Mouse (Mus musculus): ENCODE data around the gene Pum1. TPM values are rescaled to one million over a fixed set of nuclear protein-coding genes. Genes with fewer than 3 reads are reported as not detected.

Gene Pum1
- polyA plus RNA-seq, 1 experiment = 28.2 TPM

DNA sequence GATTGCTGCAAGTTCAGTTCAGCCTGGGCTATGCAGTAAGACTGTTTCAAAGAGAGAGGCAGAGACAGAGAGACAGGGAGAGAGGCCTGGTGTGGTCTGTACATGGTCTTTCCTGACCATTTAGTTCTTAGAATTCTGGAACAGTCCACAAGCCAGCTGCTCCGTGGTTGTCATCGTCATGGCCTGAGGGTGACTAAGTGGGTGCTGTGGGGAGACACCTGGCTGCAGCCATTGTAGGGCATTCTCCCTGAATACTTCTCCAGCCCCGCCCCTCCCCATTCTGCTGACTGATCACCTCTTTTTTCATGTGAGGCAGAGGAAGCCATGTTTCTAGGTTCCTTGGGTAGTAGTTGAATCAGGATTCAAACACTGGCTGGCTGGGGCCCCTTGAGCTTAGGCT, 156.7 kb downstream of the Pum1 start:
- TF ChIP-seq POLR2A (IDR thresholded peaks at IDR 0.05; ENCODE audit: insufficient read length, low read depth) = no peak
- peak; percentile 24 for TF ChIP-seq TCF3 (IDR thresholded peaks at IDR 0.05; ENCODE audit: insufficient read length, low read depth)
- TF ChIP-seq MAX (IDR thresholded peaks at IDR 0.05; ENCODE audit: low read depth) = no peak
- TF ChIP-seq SRF (IDR thresholded peaks at IDR 0.05; ENCODE audit: control insufficient read depth, insufficient read length, low read depth) = no peak
- TF ChIP-seq MYOD1 (IDR thresholded peaks at IDR 0.05; ENCODE audit: control insufficient read depth in 1 of 3, insufficient read length in 2 of 3, low read depth in 2 of 3) = peak in 2 of 3 experiments; percentile 50 to 85
- peak in 2 of 3 experiments; percentile 26 to 84 for TF ChIP-seq MYOG (IDR thresholded peaks at IDR 0.05; ENCODE audit: control insufficient read depth in 1 of 3, insufficient read depth in 1 of 3, insufficient read length in 2 of 3, low read depth in 2 of 3)
- no peak overlapping the region for H3K4me3 ChIP-seq
- H3K4me2 ChIP-seq (ENCODE audit: low read depth) = no peak overlapping the region
- H3K27me3 ChIP-seq (ENCODE audit: control insufficient read depth, insufficient read depth, insufficient read length) = no peaks in the 10 kb centered on the region
- no peaks in the 10 kb centered on the region for H3K36me3 ChIP-seq (ENCODE audit: control insufficient read depth, insufficient read depth)
- H3K79me2 ChIP-seq (ENCODE audit: control insufficient read depth, insufficient read depth) = no peaks in the 10 kb centered on the region
- H3ac ChIP-seq (ENCODE audit: control insufficient read depth, insufficient read length) = no peak overlapping the region

DNA sequence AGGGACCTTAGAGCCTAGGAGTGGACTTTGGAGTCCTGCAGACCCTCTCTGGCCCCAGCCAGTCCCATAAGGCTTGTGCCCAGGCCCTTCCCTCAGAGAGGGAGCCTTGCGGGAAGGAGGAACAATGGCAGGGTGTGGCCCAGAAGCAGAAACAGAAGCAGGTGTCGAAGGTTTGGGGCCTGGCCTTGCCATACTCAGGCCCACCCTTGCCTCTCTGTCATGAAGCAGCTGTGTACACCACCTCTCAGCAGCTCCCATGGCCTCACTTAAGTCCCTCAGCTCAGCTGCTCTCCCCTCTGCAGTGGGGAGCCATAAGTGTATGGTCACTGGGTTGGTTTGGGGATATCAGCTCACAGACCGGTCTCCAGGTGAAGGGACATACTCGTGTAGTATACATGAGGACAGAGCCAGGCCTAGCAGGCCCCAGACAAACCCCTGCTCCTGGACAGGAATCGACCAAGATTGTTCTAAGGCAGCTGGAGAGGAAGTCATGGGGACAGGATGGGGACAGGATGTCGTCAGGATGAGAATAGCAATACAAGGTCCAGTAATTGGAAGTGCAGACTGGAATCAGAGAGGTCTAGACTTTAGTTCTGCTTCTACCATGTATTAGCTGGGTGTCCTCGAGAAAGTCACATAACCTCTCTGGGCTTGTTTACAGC, 157.6 kb downstream of the Pum1 start:
- Histone ChIP-seq H3ac (ENCODE audit: control insufficient read depth, insufficient read length) (no peak overlapping the region), H3K27me3 (ENCODE audit: control insufficient read depth, insufficient read depth, insufficient read length) (no peaks in the 10 kb centered on the region), H3K79me2 (ENCODE audit: control insufficient read depth, insufficient read depth) (no peaks in the 10 kb centered on the region), H3K36me3 (ENCODE audit: control insufficient read depth, insufficient read depth) (no peaks in the 10 kb centered on the region), H3K4me2 (ENCODE audit: low read depth) (no peak overlapping the region), H3K4me3 (no peak overlapping the region)
- TF ChIP-seq CEBPB (IDR thresholded peaks at IDR 0.05; ENCODE audit: insufficient read depth, poor library complexity, severe bottlenecking) = no peak
- no peak for TF ChIP-seq TCF12 (IDR thresholded peaks at IDR 0.05; ENCODE audit: insufficient read depth, poor library complexity, severe bottlenecking)
- TF ChIP-seq MYOD1 (IDR thresholded peaks at IDR 0.05; ENCODE audit: control insufficient read depth in 1 of 3, insufficient read length in 2 of 3, low read depth in 2 of 3) = peak in 1 of 3 experiments; percentile 74
- TF ChIP-seq POLR2AphosphoS2 (IDR thresholded peaks at IDR 0.05; ENCODE audit: insufficient read length, low read depth) = no peak
- no peak for TF ChIP-seq POLR2A (IDR thresholded peaks at IDR 0.05; ENCODE audit: insufficient read length, low read depth)
- peak in 2 of 3 experiments; percentile 1 to 83 for TF ChIP-seq MYOG (IDR thresholded peaks at IDR 0.05; ENCODE audit: control insufficient read depth in 1 of 3, insufficient read depth in 1 of 3, insufficient read length in 2 of 3, low read depth in 2 of 3)

DNA sequence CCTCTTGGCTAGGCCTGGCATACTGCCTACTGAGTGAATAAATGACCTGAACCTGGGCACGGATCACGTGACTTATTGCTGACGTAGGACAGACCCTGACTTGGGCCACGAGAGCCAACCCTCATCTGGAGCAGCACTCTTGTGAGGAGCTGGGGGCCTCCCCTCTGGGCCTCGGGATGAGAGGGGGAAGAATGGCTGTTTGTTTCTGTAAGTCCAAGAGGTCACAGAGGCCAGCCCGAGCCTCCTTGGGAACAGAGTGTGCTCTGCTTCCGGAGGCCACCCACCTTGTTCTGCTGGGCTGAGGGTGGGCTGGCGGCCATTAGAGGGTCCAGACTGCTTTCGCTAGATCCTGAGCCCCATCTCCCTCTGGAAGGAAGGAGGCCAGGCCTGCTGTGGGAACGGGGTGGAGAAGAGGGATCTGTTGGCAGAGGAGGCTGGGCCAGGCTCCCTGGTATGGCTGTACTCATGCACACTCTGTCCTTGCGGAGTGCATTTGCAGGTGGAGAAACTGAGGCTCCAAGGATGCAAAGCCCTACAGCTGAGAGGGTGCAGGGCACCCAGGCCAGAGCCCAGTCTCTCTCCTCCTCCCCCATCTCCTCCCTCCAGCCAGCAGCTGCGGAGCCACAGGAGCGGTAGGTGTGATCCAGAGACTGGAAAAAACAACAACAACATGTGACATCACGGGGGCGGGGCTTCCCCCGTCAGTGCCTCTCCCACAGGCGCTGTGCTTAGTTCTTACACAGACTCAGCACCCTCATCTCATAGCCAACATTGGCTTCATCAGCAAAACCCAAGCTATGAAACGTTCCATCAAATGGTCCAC, 165.9 kb downstream of the Pum1 start:
- no peak overlapping the region for H3K4me2 ChIP-seq (ENCODE audit: low read depth)

More for the DNA sequence above, 165.9 kb downstream of the Pum1 start:
- TF ChIP-seq MYOD1 (IDR thresholded peaks at IDR 0.05; ENCODE audit: control insufficient read depth in 1 of 3, insufficient read length in 2 of 3, low read depth in 2 of 3) (no peak), MYOG (IDR thresholded peaks at IDR 0.05; ENCODE audit: control insufficient read depth in 1 of 3, insufficient read depth in 1 of 3, insufficient read length in 2 of 3, low read depth in 2 of 3) (peak in 1 of 3 experiments; percentile 29), REST (IDR thresholded peaks at IDR 0.05; ENCODE audit: insufficient read depth, insufficient read length) (no peak)
- Histone ChIP-seq H3ac (ENCODE audit: control insufficient read depth, insufficient read length) (no peak overlapping the region), H3K36me3 (ENCODE audit: control insufficient read depth, insufficient read depth) (no peaks in the 10 kb centered on the region), H3K79me2 (ENCODE audit: control insufficient read depth, insufficient read depth) (no peaks in the 10 kb centered on the region), H3K27me3 (ENCODE audit: control insufficient read depth, insufficient read depth, insufficient read length) (no peaks in the 10 kb centered on the region), H3K4me3 (no peak overlapping the region)

Other genes starting within 250 kb of the Pum1 start
- 19.6 TPM for gene Nkain1, start 89.1 kb upstream of the Pum1 start, polyA plus RNA-seq (2012; fragmentation: generic; extraction: Trizol)
- gene Sdc3, start 129.2 kb downstream of the Pum1 start, polyA plus RNA-seq (2012; fragmentation: generic; extraction: Trizol) = 15.8 TPM
- gene Laptm5, start 249.8 kb downstream of the Pum1 start, polyA plus RNA-seq (2012; fragmentation: generic; extraction: Trizol) = 0.06 TPM